Mouse (Mus musculus) heart, adult 2 months (tissue): ENCODE measurements around the gene Clec4a4.

Source experiments
- CTCF ChIP-seq: fragments of 200-600 bp; IDR thresholded peaks from 2 replicates; pipeline ENCODE4 v1.8.1; 2022; ENCODE audit warnings: antibody characterized with exemption, mild to moderate bottlenecking, moderate library complexity
- EP300 ChIP-seq: fragments of 200-500 bp; IDR thresholded peaks from 2 replicates; pipeline ENCODE4 v1.6.1; 2011; ENCODE audit warnings: low read depth, low read length, control low read depth; ENCODE audit not compliant: insufficient read depth
- POLR2A ChIP-seq: fragments of 200-500 bp; IDR thresholded peaks from 2 replicates; pipeline ENCODE4 v1.6.1; 2011; ENCODE audit warnings: mild to moderate bottlenecking, low read depth, low read length, control low read depth; ENCODE audit not compliant: insufficient read depth

GRCm38 (mm10) chr6:122989876-122990437, at the start of gene Clec4a4:
- TF ChIP-seq CTCF (no peak), POLR2A (no peak), EP300 (no peak)
